Mouse (Mus musculus) CD4-positive naive resting alpha-beta T cell, adult 57 days (primary cell): ENCODE results near the gene Cenpf. TPM values are rescaled to one million over a fixed set of nuclear protein-coding genes. Genes with fewer than 3 reads are reported as not detected.

ENCODE experiments used
- total RNA-seq: library from RNA; stranded (reverse); gene quantifications from one replicate; pipeline ENCODE4 v1.2.4, GENCODE M21; 2023

Gene Cenpf
- total RNA-seq = 0.74 TPM

GRCm38 (mm10) chr1:189687654-189688387, at the start of gene Cenpf:
Cenpf (minus strand) TSS chr1:189688086.

GRCm38 (mm10) chr1:189727884-189728783, 40.2 kb upstream of the Cenpf start, which contains the start of gene Ptpn14:
Ptpn14 (plus strand) TSS chr1:189728268.

Other genes starting within 250 kb of the Cenpf start
- gene Ptpn14, start 40.2 kb upstream of the Cenpf start, total RNA-seq = 2.2 TPM
- gene Smyd2, start 234.3 kb upstream of the Cenpf start, total RNA-seq = 6.4 TPM